Mouse (Mus musculus) stomach, embryonic 16.5 days (tissue): ENCODE measurements at regions not wholly inside any gene's neighbourhood (a gene's known extent, or its start where the extent isn't known, plus 50 kb on each side); places are given as distances from the start of the nearest gene placed in this dataset.

ENCODE experiments used
- ATAC-seq: fragments of 200-750 bp; cut with Nextera tagmentation; 2 replicates; pipeline ENCODE4 v1.8.0; 2017; ENCODE audit warnings: moderate number of reproducible peaks, moderate TSS enrichment; ENCODE audit not compliant: insufficient read depth, low FRiP score
- H3K27ac ChIP-seq: fragments of 300-500 bp; sonication (generic); 2 replicates; pipeline ENCODE4 v1.5.1; 2014; ENCODE audit warnings: low read length
- H3K27me3 ChIP-seq: fragments of 300-500 bp; sonication (generic); 2 replicates; pipeline ENCODE4 v1.6.1; 2014; ENCODE audit warnings: low read length, control low read depth, mixed read lengths; ENCODE audit not compliant: control insufficient read depth, insufficient read depth
- H3K36me3 ChIP-seq: fragments of 300-500 bp; sonication (generic); 2 replicates; pipeline ENCODE4 v1.6.1; 2014; ENCODE audit warnings: low read length; ENCODE audit not compliant: control insufficient read depth, insufficient read depth
- H3K4me1 ChIP-seq: fragments of 300-500 bp; sonication (generic); 2 replicates; pipeline ENCODE4 v1.6.1; 2014; ENCODE audit warnings: low read length, control low read depth, mixed read lengths; ENCODE audit not compliant: control insufficient read depth, insufficient read depth
- H3K4me2 ChIP-seq: fragments of 300-500 bp; sonication (generic); 2 replicates; pipeline ENCODE4 v1.6.1; 2014; ENCODE audit warnings: low read depth, low read length, mixed read lengths
- H3K4me3 ChIP-seq: fragments of 300-500 bp; sonication (generic); replicated peaks from 2 replicates; pipeline ENCODE4 v1.5.1; 2014; ENCODE audit warnings: mild to moderate bottlenecking, low read length
- H3K9ac ChIP-seq: fragments of 300-500 bp; sonication (generic); 2 replicates; pipeline ENCODE4 v1.6.1; 2014; ENCODE audit warnings: low read length
- H3K9me3 ChIP-seq: fragments of 300-500 bp; sonication (generic); replicated peaks from 2 replicates; pipeline ENCODE4 v1.6.1; 2016; ENCODE audit warnings: low read length, control low read depth; ENCODE audit not compliant: control insufficient read depth
- WGBS: fragments of 180-500 bp; shearing (Covaris S2); extraction: QIAGEN DNeasy Blood & Tissue Kit; methylation state at CpG from one replicate; pipeline ENCODE4 v1.1.7; 2014; 5-methylcytosine and 5-hydroxymethylcytosine counted together

- no peak overlapping the region for H3K27ac ChIP-seq
- WGBS = 69% methylated on average over 1 of the region's 1 CpGs
Measured at GRCm38 (mm10) chr4:22302262-22302661, 55.1 kb upstream of the Fbxl4 start.

More at GRCm38 (mm10) chr4:22302262-22302661, 55.1 kb upstream of the Fbxl4 start:
- Histone ChIP-seq H3K36me3 (no peaks in the 10 kb centered on the region), H3K4me3 (no peak overlapping the region), H3K27me3 (no peaks in the 10 kb centered on the region), H3K4me2 (no peak overlapping the region), H3K9me3 (no peaks in the 10 kb centered on the region), H3K9ac (no peak overlapping the region), H3K4me1 (no peaks in the 10 kb centered on the region)
- ATAC-seq = no peak
